Comparison of ENCODE assay signal across 9 mouse cellular contexts in the genomic region with DNA sequence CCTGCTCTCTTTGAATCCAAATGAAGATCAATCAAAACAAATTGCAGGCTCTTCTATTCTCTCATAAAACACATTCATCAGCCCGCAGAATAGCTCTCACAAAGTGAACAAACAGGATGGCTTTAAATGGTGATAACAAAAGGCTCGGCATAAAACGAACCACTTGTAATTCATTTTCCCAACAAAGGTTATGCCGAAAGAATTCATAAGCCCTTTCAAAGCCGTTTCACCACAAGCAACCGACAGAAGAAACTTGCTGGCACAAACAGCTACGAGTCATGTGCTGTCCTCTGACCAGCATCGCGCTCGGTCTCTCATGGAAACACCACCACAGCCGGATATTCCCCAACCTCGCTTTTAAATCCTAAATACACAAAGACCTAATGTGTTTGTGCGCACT. TPM values are rescaled to one million over a fixed set of nuclear protein-coding genes. Genes with fewer than 3 reads are reported as not detected.
A peak's percentile ranks its signal among the peaks of the same experiment; 100 is the strongest.
DNase-seq lines count a peak whose midpoint lies in the region; ATAC-seq lines count a peak whose summit lies in the region.
"Had no signal": no experiment of that assay in that cellular context is flagged by ENCODE, and none has a peak within 500 bp of the region (broad histone marks: within the 10 kb centered on the region; RNA-seq: fewer than 3 reads in every experiment).

No protein-coding gene starts in this region.

- no peaks in the 10 kb centered on the region for H3K36me3 ChIP-seq in heart, embryonic 14.5 days (ENCODE audit: control insufficient read depth, insufficient read depth, low read length)
- H3K36me3 ChIP-seq in heart, embryonic 12.5 days: no peaks in the 10 kb centered on the region
- no peaks in the 10 kb centered on the region for H3K36me3 ChIP-seq in midbrain, embryonic 16.5 days (ENCODE audit: control insufficient read depth, insufficient read depth, low read length)

- ATAC-seq in heart, embryonic 14.5 days (ENCODE audit: insufficient number of reproducible peaks, insufficient read depth, low FRiP score, low read depth): no peak
- ATAC-seq in heart, embryonic 12.5 days (ENCODE audit: insufficient number of reproducible peaks, low FRiP score): no peak
- ATAC-seq in midbrain, embryonic 16.5 days: no peak
- ATAC-seq in activated CD4-positive, CD25-positive, alpha-beta regulatory T cell, adult 4 months: no peak

- H3K4me1 ChIP-seq in heart, embryonic 14.5 days (ENCODE audit: control insufficient read depth in 2 of 2, insufficient read depth in 2 of 2, low read length in 2 of 2): peaks cover 20 to 42% of the 10 kb centered on the region in 2 experiments
- H3K4me1 ChIP-seq in heart, embryonic 12.5 days (replicated peaks): peaks cover 55% of the 10 kb centered on the region
- H3K4me1 ChIP-seq in midbrain, embryonic 16.5 days (ENCODE audit: control insufficient read depth, insufficient read depth, low read length): peaks cover 7% of the 10 kb centered on the region; the same call in 1 of the 2 replicates

- H3K27ac ChIP-seq in heart, embryonic 14.5 days (replicated peaks in 1 of 2; ENCODE audit: control insufficient read depth in 1 of 2, insufficient read depth in 1 of 2, low read depth in 2 of 2, low read length in 2 of 2): no peak overlapping the region
- H3K27ac ChIP-seq in heart, embryonic 12.5 days (ENCODE audit: poor library complexity, severe bottlenecking): no peak overlapping the region
- H3K27ac ChIP-seq in midbrain, embryonic 16.5 days (ENCODE audit: low read length): no peak overlapping the region
- H3K27ac ChIP-seq: liver, embryonic 14.5 days had no signal

- 0 out of 2 replicates have a peak, but pooled peaks cover 3% of the 10 kb centered on the region for H3K9me3 ChIP-seq in heart, embryonic 14.5 days (ENCODE audit: control insufficient read depth, low read length)
- no peaks in the 10 kb centered on the region for H3K9me3 ChIP-seq in heart, embryonic 12.5 days (replicated peaks)
- no peaks in the 10 kb centered on the region for H3K9me3 ChIP-seq in midbrain, embryonic 16.5 days (replicated peaks; ENCODE audit: control insufficient read depth, low read length, poor library complexity, severe bottlenecking)

- H3K27me3 ChIP-seq in heart, embryonic 14.5 days (ENCODE audit: control insufficient read depth, insufficient read depth, low read length): no peaks in the 10 kb centered on the region
- no peaks in the 10 kb centered on the region for H3K27me3 ChIP-seq in heart, embryonic 12.5 days (replicated peaks)
- no peaks in the 10 kb centered on the region for H3K27me3 ChIP-seq in midbrain, embryonic 16.5 days (ENCODE audit: control insufficient read depth, insufficient read depth, low read depth, low read length)

- DNase-seq in cerebellum, postnatal 14 days: peak; percentile 31 to 32
- peak; percentile 24 to 43 for DNase-seq in heart, postnatal 10 days
- no peak for DNase-seq in spleen, postnatal 4 days (ENCODE audit: low spot score in 2 of 2)
- DNase-seq in kidney, adult 18-20 months: no peak

- peak overlapping the region; percentile 4; the same call in 1 of the 2 replicates for H3K4me2 ChIP-seq in heart, embryonic 14.5 days (ENCODE audit: low read length)
- no peak overlapping the region for H3K4me2 ChIP-seq in heart, embryonic 12.5 days
- H3K4me2 ChIP-seq in midbrain, embryonic 16.5 days (ENCODE audit: low read length): peak overlapping the region; percentile 46

- no peak overlapping the region for H3K4me3 ChIP-seq in heart, embryonic 14.5 days (ENCODE audit: control insufficient read depth in 1 of 2, insufficient read depth in 1 of 2, low read depth in 1 of 2, low read length in 2 of 2)
- no peak overlapping the region for H3K4me3 ChIP-seq in heart, embryonic 12.5 days
- H3K4me3 ChIP-seq in midbrain, embryonic 16.5 days (ENCODE audit: low read depth, low read length): 0 out of 2 replicates have a peak overlapping the region, but pooled peaks have one; percentile 0

- intact Hi-C loops in heart, postnatal 10 days (cut with DNase I): no loop called here

- WGBS in heart, embryonic 14.5 days: 64% methylated on average over 13 of the region's 13 CpGs
- 86% methylated on average over 13 of the region's 13 CpGs for WGBS in heart, embryonic 12.5 days
- whole genome bisulfite sequencing in midbrain, embryonic 16.5 days: 10% methylated on average over 13 of the region's 13 CpGs

- H3K9ac ChIP-seq in heart, embryonic 14.5 days (ENCODE audit: low read length): peak overlapping the region; percentile 30; the same call in 1 of the 2 replicates
- no peak overlapping the region for H3K9ac ChIP-seq in heart, embryonic 12.5 days
- peak overlapping the region; percentile 35; the same call in 1 of the 2 replicates for H3K9ac ChIP-seq in midbrain, embryonic 16.5 days (ENCODE audit: low read depth, low read length)
- H3K9ac ChIP-seq: liver, embryonic 14.5 days had no signal

RNA-seq across cellular contexts. Expression of a gene that starts 23.8 kb away (rescaled TPM):
- polyA plus RNA-seq in heart, embryonic 14.5 days (2014; fragmentation: Nextera tagmentation; extraction: Ambion mirVana): 49.2 and 49.8 TPM in 2 replicates
- polyA plus RNA-seq in heart, embryonic 12.5 days (2016; fragmentation: Nextera tagmentation; extraction: Ambion mirVana): 53.4 and 56.1 TPM in 2 replicates
- total RNA-seq in heart, postnatal 10 days (2021): 10 to 100 TPM; 27.3 to 28.3 TPM
- polyA plus RNA-seq in midbrain, embryonic 16.5 days (2015; fragmentation: Nextera tagmentation; extraction: Ambion mirVana): 52.7 and 52.9 TPM in 2 replicates
- 1 to 10 TPM; 2.5 to 4.1 TPM for polyA plus RNA-seq in activated CD4-positive, CD25-positive, alpha-beta regulatory T cell, adult 4 months (2017; shearing (Covaris generic))

Comparison
In these comparisons a context has a peak if more than half of its experiments do, and no peak if none do; other contexts are left out.
1. DNase-seq: peak in cerebellum, postnatal 14 days (2 of 2) and heart, postnatal 10 days (2 of 2); none in spleen, postnatal 4 days (0 of 2) and kidney, adult 18-20 months (single experiment).